Mouse (Mus musculus) lung, postnatal 4 days (tissue): ENCODE data around the gene Ttll8.

Source experiments
- DNase-seq, 2 experiments: peaks; one replicate each; pipeline ENCODE4 v3.0.0; 2021

The Ttll8 gene

GRCm38 (mm10) chr15:88954368-88955072, at the start of gene Ttll8:
TSS of gene Ttll8 (minus strand) at chr15:88954418.
- DNase-seq: peak; percentile 26 to 53

GRCm38 (mm10) chr15:89001245-89001644, 47.0 kb upstream of the Ttll8 start:
- DNase-seq: no peak

- no peak for DNase-seq
Observed at GRCm38 (mm10) chr15:89000367-89000766, 46.1 kb upstream of the Ttll8 start.

GRCm38 (mm10) chr15:88999124-88999523, 44.9 kb upstream of the Ttll8 start:
- DNase-seq: peak; percentile 26 to 36

GRCm38 (mm10) chr15:88998636-88999035, 44.4 kb upstream of the Ttll8 start:
- DNase-seq: no peak

GRCm38 (mm10) chr15:88989236-88989635, 35.0 kb upstream of the Ttll8 start:
- DNase-seq: peak; percentile 36

GRCm38 (mm10) chr15:88982534-88983079, 28.4 kb upstream of the Ttll8 start, which contains the start of gene Mov10l1:
TSS of gene Mov10l1 (plus strand) at chr15:88982909.
- no peak for DNase-seq

GRCm38 (mm10) chr15:88979138-88979446, 24.9 kb upstream of the Ttll8 start:
- DNase-seq: no peak

- DNase-seq: peak; percentile 56 to 60
Observed at GRCm38 (mm10) chr15:88978281-88979137, 24.3 kb upstream of the Ttll8 start, which contains the start of gene Mlc1. TSS of gene Mlc1 (minus strand) at chr15:88979007.

GRCm38 (mm10) chr15:88972300-88972699, 18.1 kb upstream of the Ttll8 start:
- no peak for DNase-seq

- DNase-seq: no peak
Observed at GRCm38 (mm10) chr15:88964070-88964578, 9.9 kb upstream of the Ttll8 start.

GRCm38 (mm10) chr15:88957522-88957921, 3.3 kb upstream of the Ttll8 start:
- DNase-seq: no peak

GRCm38 (mm10) chr15:88955342-88955741, 1.1 kb upstream of the Ttll8 start:
- DNase-seq: no peak

GRCm38 (mm10) chr15:88951246-88951645, 3.0 kb downstream of the Ttll8 start:
- no peak for DNase-seq

GRCm38 (mm10) chr15:88946851-88947250, 7.4 kb downstream of the Ttll8 start:
- DNase-seq: peak in 1 of 2 experiments; percentile 11

GRCm38 (mm10) chr15:88943896-88944551, 10.2 kb downstream of the Ttll8 start:
- DNase-seq: peak in 1 of 2 experiments; percentile 22

GRCm38 (mm10) chr15:88942783-88943182, 11.4 kb downstream of the Ttll8 start:
- DNase-seq: no peak

- no peak for DNase-seq
Observed at GRCm38 (mm10) chr15:88937291-88937650, 16.9 kb downstream of the Ttll8 start.

GRCm38 (mm10) chr15:88936619-88937290, 17.5 kb downstream of the Ttll8 start:
- DNase-seq: peak in 1 of 2 experiments; percentile 17

GRCm38 (mm10) chr15:88934141-88934540, 20.1 kb downstream of the Ttll8 start:
- peak in 1 of 2 experiments; percentile 13 for DNase-seq

- DNase-seq: peak in 1 of 2 experiments; percentile 16
Observed at GRCm38 (mm10) chr15:88932667-88933066, 21.6 kb downstream of the Ttll8 start.

GRCm38 (mm10) chr15:88921992-88922310, 32.3 kb downstream of the Ttll8 start:
- DNase-seq: peak; percentile 54 to 85
